Mouse (Mus musculus) B cell, adult 62 days (primary cell): Measurements from ENCODE around the gene Dhrs11. TPM values are rescaled to one million over a fixed set of nuclear protein-coding genes. Genes with fewer than 3 reads are reported as not detected.

Source experiments
- total RNA-seq: library from RNA; stranded (reverse); gene quantifications from 4 replicates; pipeline ENCODE4 v1.2.4, GENCODE M21; 2023

The Dhrs11 gene
- 12.6 to 19.2 TPM (median 18.2 TPM) in 4 replicates for total RNA-seq

GRCm38 (mm10) chr11:84828516-84829399 is at the start of gene Dhrs11:
Dhrs11 (minus strand) TSS chr11:84828994.

GRCm38 (mm10) chr11:84870337-84871043 is 41.7 kb upstream of the Dhrs11 start, which contains the start of gene Ggnbp2:
Ggnbp2 (minus strand) TSS chr11:84870817.

GRCm38 (mm10) chr11:84818961-84819692 is 9.7 kb downstream of the Dhrs11 start, which contains the start of gene Mrm1:
Mrm1 (minus strand) TSS chr11:84819515.

Other genes with a start within 250 kb of the Dhrs11 start
- gene Mrm1, start 9.5 kb downstream of the Dhrs11 start, total RNA-seq = 18.5 to 28.4 TPM (median 22.9 TPM) in 4 replicates
- 151 to 168 TPM (median 158 TPM) in 4 replicates for gene Ggnbp2, start 41.8 kb upstream of the Dhrs11 start, total RNA-seq
- gene Myo19, start 51.2 kb upstream of the Dhrs11 start, total RNA-seq = 9.1 to 14.8 TPM (median 12.9 TPM) in 4 replicates
- gene Pigw, start 51.3 kb upstream of the Dhrs11 start, total RNA-seq = 4.8 to 8.1 TPM (median 6.4 TPM) in 4 replicates
- gene Znhit3, start 87.4 kb upstream of the Dhrs11 start, total RNA-seq = 36.3 to 39.4 TPM (median 38.3 TPM) in 4 replicates
- not detected in 4 replicates for gene Car4, start 128.8 kb upstream of the Dhrs11 start, total RNA-seq